Mouse (Mus musculus) hindbrain, embryonic 15.5 days (tissue): Measurements from ENCODE around the gene Tma7. TPM values are rescaled to one million over a fixed set of nuclear protein-coding genes. Genes with fewer than 3 reads are reported as not detected.

Experiments
- ATAC-seq: fragments of 200-750 bp; cut with Nextera tagmentation; 2 replicates; pipeline ENCODE4 v1.8.0; 2017; ENCODE audit warnings: low read depth, moderate number of reproducible peaks, moderate TSS enrichment; ENCODE audit not compliant: low FRiP score
- H3K27ac ChIP-seq: fragments of 300-500 bp; sonication (generic); replicated peaks from 2 replicates; pipeline ENCODE4 v1.5.1; 2015; ENCODE audit warnings: mild to moderate bottlenecking, inconsistent platforms
- H3K27me3 ChIP-seq: fragments of 300-500 bp; sonication (generic); 2 replicates; pipeline ENCODE4 v1.6.1; 2015; ENCODE audit warnings: control low read depth, inconsistent platforms
- H3K36me3 ChIP-seq: fragments of 300-500 bp; sonication (generic); 2 replicates; pipeline ENCODE4 v1.6.1; 2015; ENCODE audit warnings: control low read depth, inconsistent platforms
- H3K4me1 ChIP-seq: fragments of 300-500 bp; sonication (generic); replicated peaks from 2 replicates; pipeline ENCODE4 v1.6.1; 2015; ENCODE audit warnings: control low read depth, inconsistent platforms
- H3K4me2 ChIP-seq: fragments of 300-500 bp; sonication (generic); 2 replicates; pipeline ENCODE4 v1.6.1; 2015; ENCODE audit warnings: moderate library complexity, mild to moderate bottlenecking, inconsistent platforms
- H3K4me3 ChIP-seq: fragments of 300-500 bp; sonication (generic); 2 replicates; pipeline ENCODE4 v1.5.1; 2015; ENCODE audit warnings: mild to moderate bottlenecking, inconsistent platforms
- H3K9ac ChIP-seq: fragments of 300-500 bp; sonication (generic); 2 replicates; pipeline ENCODE4 v1.6.1; 2015; ENCODE audit warnings: inconsistent platforms
- H3K9me3 ChIP-seq: fragments of 300-500 bp; sonication (generic); 2 replicates; pipeline ENCODE4 v1.6.1; 2016; ENCODE audit warnings: control low read depth, inconsistent platforms
- WGBS: fragments of 180-500 bp; shearing (Covaris S2); methylation state at CpG from one replicate; pipeline ENCODE4 v1.1.7; 2015; 5-methylcytosine and 5-hydroxymethylcytosine counted together
- polyA plus RNA-seq: library from polyadenylated mRNA; unstranded; fragments of >200 nt; fragmentation: Nextera tagmentation; extraction: Ambion mirVana; gene quantifications from 2 replicates; pipeline ENCODE4 v1.2.1, GENCODE M21; 2015

The Tma7 gene
- polyA plus RNA-seq, 1 experiment from 2014 or later: 653 TPM

DNA sequence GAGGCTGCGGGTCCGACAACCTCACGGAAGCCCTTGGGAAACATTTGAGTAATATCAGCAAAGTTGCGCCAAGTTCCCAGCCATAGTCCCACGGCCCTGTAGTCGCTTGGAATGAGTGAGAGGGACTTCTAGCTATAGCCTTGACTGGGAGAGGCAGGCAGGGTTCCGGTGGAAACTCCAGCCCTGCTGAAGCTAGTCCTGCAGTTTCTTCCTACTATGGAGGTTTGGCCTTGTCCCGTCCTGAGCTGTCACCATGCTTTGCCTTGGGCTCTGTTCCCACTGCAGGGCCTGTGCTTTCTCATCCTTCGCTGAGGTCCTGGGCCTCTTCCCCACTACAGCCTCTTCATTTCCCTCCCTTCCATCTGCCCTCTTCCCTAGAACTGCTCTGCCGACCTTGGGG lies 33.8 kb upstream of the Tma7 start:
- Histone ChIP-seq H3K9ac (no peak overlapping the region), H3K9me3 (no peaks in the 10 kb centered on the region), H3K4me2 (no peak overlapping the region), H3K4me1 (no peaks in the 10 kb centered on the region), H3K27me3 (no peaks in the 10 kb centered on the region), H3K4me3 (no peak overlapping the region), H3K27ac (no peak overlapping the region), H3K36me3 (peaks cover 78% of the 10 kb centered on the region)
- WGBS: 95% methylated on average over 10 of the region's 10 CpGs
- no peak for ATAC-seq

DNA sequence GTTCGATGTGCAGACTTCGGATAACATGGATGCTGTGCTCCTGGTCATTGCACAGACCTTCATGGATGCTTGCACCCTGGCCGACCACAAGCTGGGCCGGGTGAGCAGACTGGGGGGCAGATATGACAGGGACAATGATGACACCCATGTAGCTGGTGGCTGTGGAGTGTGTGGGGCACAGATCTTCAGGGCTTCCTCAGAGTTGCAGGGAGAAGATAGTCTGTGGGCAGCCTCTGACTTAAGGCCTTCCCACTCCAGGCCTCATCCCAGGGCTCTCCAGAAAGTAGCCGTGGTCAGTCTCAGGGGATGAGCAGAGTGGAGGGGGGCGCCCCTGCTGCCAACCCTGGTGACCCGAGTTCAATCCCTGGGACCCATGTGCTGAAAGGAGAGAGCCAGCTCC lies 32.5 kb upstream of the Tma7 start:
- H3K36me3 ChIP-seq: peaks cover 90% of the 10 kb centered on the region
- H3K4me3 ChIP-seq: no peak overlapping the region
- no peak overlapping the region for H3K27ac ChIP-seq
- no peak overlapping the region for H3K4me2 ChIP-seq
- no peak overlapping the region for H3K9ac ChIP-seq
- H3K9me3 ChIP-seq: no peaks in the 10 kb centered on the region
- no peaks in the 10 kb centered on the region for H3K4me1 ChIP-seq
- ATAC-seq: 0 out of 2 replicates have a peak, but pooled peaks have one; percentile 43
- H3K27me3 ChIP-seq: no peaks in the 10 kb centered on the region
- WGBS: 91% methylated on average over 7 of the region's 7 CpGs

DNA sequence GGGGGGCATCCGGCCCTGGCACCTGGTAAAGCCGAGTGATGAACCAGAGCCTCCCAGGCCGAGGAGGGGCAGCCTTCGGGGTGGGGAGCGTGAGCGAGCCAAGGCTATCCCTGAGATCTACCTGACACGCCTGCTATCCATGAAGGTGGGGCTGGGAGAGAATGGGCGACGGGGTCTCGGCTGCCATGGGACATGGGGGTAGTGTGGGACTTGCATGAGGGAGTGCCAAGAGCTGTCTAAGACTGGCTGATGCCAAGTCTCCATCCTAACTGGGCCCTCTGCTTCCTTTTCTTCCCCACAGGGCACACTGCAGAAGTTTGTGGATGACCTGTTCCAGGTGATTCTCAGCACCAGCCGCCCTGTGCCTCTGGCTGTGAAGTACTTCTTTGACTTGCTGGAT lies 31.9 kb upstream of the Tma7 start:
- no peaks in the 10 kb centered on the region for H3K27me3 ChIP-seq
- 98% methylated on average over 11 of the region's 11 CpGs for WGBS
- H3K4me3 ChIP-seq: no peak overlapping the region
- H3K4me1 ChIP-seq: no peaks in the 10 kb centered on the region
- H3K27ac ChIP-seq: no peak overlapping the region
- H3K9me3 ChIP-seq: no peaks in the 10 kb centered on the region
- no peak for ATAC-seq
- no peak overlapping the region for H3K9ac ChIP-seq
- peaks cover 90% of the 10 kb centered on the region for H3K36me3 ChIP-seq
- no peak overlapping the region for H3K4me2 ChIP-seq

DNA sequence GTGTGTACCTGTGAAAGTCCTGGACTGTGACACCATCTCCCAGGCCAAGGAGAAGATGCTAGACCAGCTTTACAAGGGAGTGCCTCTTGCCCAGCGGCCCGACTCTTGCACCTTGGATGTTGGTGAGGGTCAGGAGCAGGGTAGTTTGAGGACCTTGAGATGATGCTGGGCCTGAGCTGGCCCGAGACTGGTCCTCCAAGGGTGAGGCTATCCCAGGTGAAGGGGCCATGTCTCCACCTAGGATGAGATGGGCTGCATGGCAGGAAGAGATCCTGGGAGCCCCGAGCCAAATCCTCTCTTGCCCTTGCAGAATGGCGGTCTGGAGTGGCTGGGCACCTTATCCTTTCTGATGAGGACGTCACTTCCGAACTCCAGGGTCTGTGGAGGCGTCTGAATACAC lies 30.9 kb upstream of the Tma7 start:
- WGBS: 96% methylated on average over 8 of the region's 8 CpGs

DNA sequence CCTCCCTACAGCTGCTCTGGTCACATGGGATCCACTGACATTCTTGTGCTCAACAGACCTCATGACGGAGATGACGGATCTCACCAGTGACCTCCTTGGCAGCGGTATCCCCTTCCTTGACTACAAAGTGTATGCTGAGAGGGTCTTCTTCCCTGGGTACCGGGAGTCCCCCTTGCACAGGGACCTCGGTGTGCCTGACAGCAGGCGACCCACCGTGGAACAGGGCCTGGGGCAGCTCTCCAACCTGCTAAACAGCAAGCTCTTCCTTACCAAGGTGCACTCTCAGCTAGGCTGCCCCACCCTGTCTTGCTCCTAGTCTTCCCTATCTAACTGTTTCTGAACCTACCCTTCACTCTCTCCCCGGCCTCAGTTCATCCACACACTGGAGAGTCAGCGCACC lies 29.2 kb upstream of the Tma7 start:
- no peaks in the 10 kb centered on the region for H3K27me3 ChIP-seq
- H3K36me3 ChIP-seq: peaks cover 77% of the 10 kb centered on the region
- no peak overlapping the region for H3K4me3 ChIP-seq
- no peaks in the 10 kb centered on the region for H3K4me1 ChIP-seq
- no peak overlapping the region for H3K9ac ChIP-seq
- H3K4me2 ChIP-seq: no peak overlapping the region
- H3K9me3 ChIP-seq: no peaks in the 10 kb centered on the region
- no peak overlapping the region for H3K27ac ChIP-seq
- 95% methylated on average over 9 of the region's 9 CpGs for WGBS
- no peak for ATAC-seq

More for the DNA sequence above, 30.9 kb upstream of the Tma7 start:
- no peak overlapping the region for H3K4me2 ChIP-seq
- peaks cover 88% of the 10 kb centered on the region for H3K36me3 ChIP-seq
- no peaks in the 10 kb centered on the region for H3K9me3 ChIP-seq
- no peak overlapping the region for H3K9ac ChIP-seq
- H3K4me3 ChIP-seq: no peak overlapping the region
- no peak overlapping the region for H3K27ac ChIP-seq
- no peaks in the 10 kb centered on the region for H3K27me3 ChIP-seq
- no peaks in the 10 kb centered on the region for H3K4me1 ChIP-seq
- no peak for ATAC-seq

DNA sequence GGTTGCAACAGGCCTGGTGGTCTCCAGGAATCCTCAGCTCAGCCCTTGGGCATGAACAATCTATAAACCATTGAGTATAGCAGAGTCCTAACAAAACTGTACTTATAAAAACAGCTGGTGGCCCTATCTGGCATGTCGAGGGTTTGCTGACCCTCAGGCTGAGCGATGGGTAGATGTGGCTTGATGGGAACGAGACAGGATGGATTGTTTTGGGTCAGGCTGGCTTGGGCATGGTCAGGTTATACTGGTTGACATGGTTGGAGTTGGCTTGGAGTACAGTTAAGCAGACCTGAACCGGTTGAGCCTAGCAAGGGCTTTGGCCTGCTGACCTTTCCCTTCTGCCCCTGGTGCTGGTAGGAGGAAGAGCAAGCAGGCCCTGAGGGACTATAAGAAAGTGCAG lies 28.7 kb upstream of the Tma7 start:
- Histone ChIP-seq H3K4me2 (no peak overlapping the region), H3K4me3 (no peak overlapping the region), H3K9me3 (no peaks in the 10 kb centered on the region), H3K36me3 (peaks cover 77% of the 10 kb centered on the region), H3K4me1 (no peaks in the 10 kb centered on the region), H3K27me3 (no peaks in the 10 kb centered on the region), H3K9ac (no peak overlapping the region), H3K27ac (no peak overlapping the region)
- WGBS: 87% methylated on average over 4 of the region's 4 CpGs
- no peak for ATAC-seq

DNA sequence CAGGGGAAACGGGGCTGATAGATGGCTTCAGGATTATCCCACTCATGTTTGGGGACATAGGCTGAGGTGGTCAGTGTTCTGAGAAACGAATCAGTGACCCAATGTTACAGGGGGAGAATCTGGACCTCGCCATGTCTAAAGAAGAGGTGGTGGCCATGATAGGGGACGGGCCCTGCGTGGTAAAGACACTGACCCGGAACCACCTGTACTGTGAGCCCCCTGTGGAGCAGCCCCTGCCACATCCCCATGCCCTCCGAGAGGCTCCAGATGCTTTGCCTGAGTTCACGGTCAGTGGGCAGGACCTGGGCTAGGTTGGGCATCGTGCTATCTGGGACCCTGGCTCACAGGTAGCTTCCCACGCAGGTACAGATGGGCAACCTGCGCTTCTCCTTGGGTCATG lies 27.9 kb upstream of the Tma7 start:
- H3K27ac ChIP-seq: no peak overlapping the region
- no peaks in the 10 kb centered on the region for H3K9me3 ChIP-seq
- no peaks in the 10 kb centered on the region for H3K27me3 ChIP-seq
- peaks cover 78% of the 10 kb centered on the region for H3K36me3 ChIP-seq
- no peak overlapping the region for H3K4me3 ChIP-seq
- no peak overlapping the region for H3K9ac ChIP-seq
- H3K4me1 ChIP-seq: no peaks in the 10 kb centered on the region
- H3K4me2 ChIP-seq: no peak overlapping the region
- no peak for ATAC-seq
- 95% methylated on average over 11 of the region's 11 CpGs for WGBS

DNA sequence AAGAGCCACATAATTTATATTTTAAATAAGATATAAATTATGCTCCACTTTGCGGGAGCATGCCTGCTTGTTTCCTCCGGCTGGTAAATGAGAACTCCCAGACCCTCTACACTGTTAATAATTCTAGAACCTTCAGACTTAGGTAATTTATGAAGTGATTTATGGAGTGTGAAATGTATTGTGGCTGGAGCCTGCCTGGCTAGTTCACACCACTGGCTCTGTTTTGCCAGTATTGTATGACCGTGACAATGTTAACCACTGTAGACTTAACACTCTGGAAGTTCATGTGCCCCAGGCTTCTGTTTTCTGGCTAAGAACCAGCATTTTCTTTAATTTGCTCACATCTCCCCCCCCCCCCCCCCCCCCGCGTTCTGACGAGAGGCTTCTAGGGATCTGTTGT lies 25.0 kb upstream of the Tma7 start:
- H3K4me2 ChIP-seq: no peak overlapping the region
- peaks cover 10% of the 10 kb centered on the region for H3K4me1 ChIP-seq
- H3K4me3 ChIP-seq: no peak overlapping the region
- no peaks in the 10 kb centered on the region for H3K9me3 ChIP-seq
- H3K27me3 ChIP-seq: no peaks in the 10 kb centered on the region
- 63% methylated on average over 6 of the region's 6 CpGs for WGBS
- ATAC-seq: no peak
- peaks cover 58% of the 10 kb centered on the region for H3K36me3 ChIP-seq
- no peak overlapping the region for H3K27ac ChIP-seq
- no peak overlapping the region for H3K9ac ChIP-seq

DNA sequence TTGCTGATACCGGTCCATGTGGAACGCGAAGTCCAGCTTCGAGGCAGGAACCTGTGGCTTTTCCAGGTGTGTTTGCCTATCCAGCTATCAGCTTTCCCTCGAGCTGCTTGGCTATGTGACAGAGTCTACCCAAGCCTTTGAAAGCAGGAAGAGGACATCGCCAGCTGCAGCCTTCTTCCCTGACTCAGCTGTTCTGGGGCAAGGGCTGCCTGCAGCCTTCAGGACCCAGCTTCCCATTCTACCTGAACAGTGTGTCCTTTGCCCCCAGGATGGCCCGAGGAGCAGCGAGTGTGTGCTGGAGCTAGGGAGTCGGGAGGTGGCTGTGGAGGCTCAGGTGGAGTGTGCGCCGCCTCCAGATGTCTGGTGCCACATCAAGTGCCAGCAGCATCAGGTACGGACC lies 23.3 kb upstream of the Tma7 start:
- H3K4me2 ChIP-seq: no peak overlapping the region
- no peak overlapping the region for H3K9ac ChIP-seq
- H3K4me1 ChIP-seq: peaks cover 10% of the 10 kb centered on the region
- WGBS: 91% methylated on average over 12 of the region's 12 CpGs
- H3K9me3 ChIP-seq: no peaks in the 10 kb centered on the region
- no peak for ATAC-seq
- no peak overlapping the region for H3K4me3 ChIP-seq
- no peak overlapping the region for H3K27ac ChIP-seq
- H3K27me3 ChIP-seq: no peaks in the 10 kb centered on the region
- H3K36me3 ChIP-seq: peaks cover 42% of the 10 kb centered on the region

DNA sequence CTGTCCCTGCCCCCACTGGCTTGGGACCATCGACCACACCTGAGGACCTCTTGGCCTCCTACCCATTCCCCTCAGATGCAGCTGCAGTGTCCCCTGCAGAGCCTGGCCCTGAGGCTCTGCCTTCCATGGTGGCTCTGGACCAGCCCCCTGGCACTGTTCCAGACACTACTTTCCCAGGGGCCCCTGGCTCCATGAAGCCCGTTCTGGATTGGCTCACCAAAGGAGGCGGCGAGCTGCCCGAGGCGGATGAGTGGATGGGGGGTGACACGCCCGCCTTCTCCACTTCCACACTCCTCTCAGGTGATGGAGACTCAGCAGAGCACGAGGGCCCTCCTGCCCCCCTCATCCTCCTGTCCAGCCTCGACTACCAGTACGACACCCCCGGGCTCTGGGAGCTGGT lies 22.6 kb upstream of the Tma7 start:
- H3K27me3 ChIP-seq: no peaks in the 10 kb centered on the region
- no peak overlapping the region for H3K4me3 ChIP-seq
- H3K9ac ChIP-seq: no peak overlapping the region
- peak overlapping the region; percentile 23; the same call in 1 of the 2 replicates for H3K27ac ChIP-seq
- no peaks in the 10 kb centered on the region for H3K9me3 ChIP-seq
- WGBS: 58% methylated on average over 12 of the region's 12 CpGs
- no peak overlapping the region for H3K4me2 ChIP-seq
- peaks cover 10% of the 10 kb centered on the region for H3K4me1 ChIP-seq
- peaks cover 35% of the 10 kb centered on the region for H3K36me3 ChIP-seq
- ATAC-seq: no peak

DNA sequence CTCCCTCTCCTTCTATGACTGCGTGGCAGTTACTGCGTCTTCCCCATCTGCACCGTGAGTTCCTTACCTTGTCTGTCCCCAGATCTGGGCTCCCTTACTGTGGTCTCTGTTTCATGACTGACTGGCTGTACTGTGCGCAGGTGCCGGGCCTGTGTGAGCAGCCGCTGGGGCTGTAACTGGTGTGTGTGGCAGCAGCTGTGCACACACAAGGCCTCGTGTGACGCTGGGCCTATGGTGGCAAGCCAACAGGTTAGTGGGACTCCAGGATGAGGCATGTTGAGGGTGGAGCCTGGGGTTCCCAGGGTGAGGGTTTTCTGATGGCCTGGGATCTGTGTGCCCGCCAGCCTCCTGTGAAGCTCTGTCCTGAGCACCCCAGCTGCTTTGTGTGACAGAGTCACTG lies 21.7 kb upstream of the Tma7 start:
- no peak overlapping the region for H3K4me3 ChIP-seq
- no peak for ATAC-seq
- no peaks in the 10 kb centered on the region for H3K27me3 ChIP-seq
- peaks cover 27% of the 10 kb centered on the region for H3K36me3 ChIP-seq
- peaks cover 16% of the 10 kb centered on the region for H3K4me1 ChIP-seq
- WGBS: 83% methylated on average over 9 of the region's 9 CpGs
- no peak overlapping the region for H3K4me2 ChIP-seq
- no peak overlapping the region for H3K9ac ChIP-seq
- H3K9me3 ChIP-seq: no peaks in the 10 kb centered on the region
- H3K27ac ChIP-seq: no peak overlapping the region

DNA sequence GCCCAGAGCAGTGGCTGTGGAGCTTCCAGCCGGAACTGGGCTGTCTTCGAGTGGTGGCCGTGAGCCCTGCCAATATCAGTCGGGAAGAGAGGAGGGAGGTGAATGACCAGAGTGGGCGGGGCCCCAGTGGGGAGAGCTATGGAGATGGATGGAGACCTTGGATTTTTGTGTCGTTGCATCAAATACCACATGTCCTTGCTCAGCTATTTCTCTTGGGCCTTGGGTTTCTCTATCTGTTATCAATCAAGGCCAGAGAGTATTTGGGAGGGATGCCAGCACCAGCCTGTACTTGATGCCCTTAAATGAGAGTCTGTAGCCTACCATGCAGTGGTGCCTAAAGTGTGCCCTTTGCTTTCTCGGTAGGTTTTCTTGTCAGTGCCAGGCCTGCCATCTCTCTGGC lies 20.9 kb upstream of the Tma7 start:
- no peak for ATAC-seq
- peaks cover 19% of the 10 kb centered on the region for H3K36me3 ChIP-seq
- no peak overlapping the region for H3K4me3 ChIP-seq
- no peak overlapping the region for H3K9ac ChIP-seq
- H3K9me3 ChIP-seq: no peaks in the 10 kb centered on the region
- H3K4me1 ChIP-seq: peaks cover 25% of the 10 kb centered on the region
- H3K4me2 ChIP-seq: no peak overlapping the region
- H3K27ac ChIP-seq: no peak overlapping the region
- no peaks in the 10 kb centered on the region for H3K27me3 ChIP-seq
- WGBS: 58% methylated on average over 7 of the region's 7 CpGs

DNA sequence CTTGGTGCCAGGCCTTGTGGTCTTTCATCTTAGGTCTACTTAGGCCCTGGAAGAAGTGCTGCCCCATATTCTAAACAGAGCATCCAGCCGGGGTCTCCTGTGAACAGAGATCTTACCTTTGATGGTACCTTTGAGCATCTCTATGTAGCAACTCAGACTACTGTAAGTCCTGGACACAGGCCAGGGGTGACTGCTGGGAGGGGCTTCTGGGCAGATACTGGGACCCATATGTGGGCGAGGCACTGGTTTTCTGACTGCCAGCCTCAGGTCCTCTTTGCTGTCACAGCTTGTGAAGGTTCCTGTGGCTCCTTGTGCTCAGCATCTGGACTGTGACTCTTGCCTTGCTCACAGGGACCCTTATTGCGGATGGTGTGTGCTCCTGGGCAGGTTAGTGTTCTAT lies 20.2 kb upstream of the Tma7 start:
- peaks cover 32% of the 10 kb centered on the region for H3K4me1 ChIP-seq

More for the DNA sequence above, 20.2 kb upstream of the Tma7 start:
- ATAC-seq: no peak
- Histone ChIP-seq H3K36me3 (peaks cover 18% of the 10 kb centered on the region), H3K9me3 (no peaks in the 10 kb centered on the region), H3K9ac (no peak overlapping the region), H3K4me2 (no peak overlapping the region), H3K4me3 (no peak overlapping the region), H3K27me3 (no peaks in the 10 kb centered on the region), H3K27ac (no peak overlapping the region)
- 92% methylated on average over 3 of the region's 3 CpGs for WGBS
